Mouse (Mus musculus) liver, adult (tissue): ENCODE data around the gene Csnk1d.

Experiments
- GATA4 ChIP-seq: IDR thresholded peaks from 2 replicates; pipeline ENCODE4 v1.6.1; 2014; ENCODE audit warnings: mild to moderate bottlenecking, low read length; ENCODE audit not compliant: insufficient replicate concordance

The Csnk1d gene

GRCm38 (mm10) chr11:120950281-120951202 is 40.6 kb downstream of the Csnk1d start:
- peak; percentile 36; the same call in 1 of the 2 replicates for TF ChIP-seq GATA4

DNA sequence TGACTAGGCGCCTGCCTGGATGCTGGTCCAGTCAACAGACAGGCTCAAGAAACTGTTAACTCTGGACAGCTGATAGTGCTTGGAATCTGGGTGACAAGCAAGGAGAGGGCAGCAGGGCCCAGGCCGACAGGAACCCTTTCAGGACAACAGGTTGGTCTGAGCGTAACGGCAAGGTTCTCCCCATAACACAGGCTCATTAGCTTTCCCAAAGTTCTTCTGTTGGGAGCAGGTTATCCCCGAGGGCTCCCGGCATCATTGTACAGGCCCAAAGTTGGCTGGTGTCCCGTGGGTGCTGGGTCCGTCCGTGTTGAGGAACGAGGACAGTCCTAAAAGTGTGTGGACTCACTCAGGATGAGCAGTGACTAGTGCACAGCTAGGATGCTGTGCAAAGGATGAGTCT is 41.3 kb downstream of the Csnk1d start:
- no peak for TF ChIP-seq GATA4

DNA sequence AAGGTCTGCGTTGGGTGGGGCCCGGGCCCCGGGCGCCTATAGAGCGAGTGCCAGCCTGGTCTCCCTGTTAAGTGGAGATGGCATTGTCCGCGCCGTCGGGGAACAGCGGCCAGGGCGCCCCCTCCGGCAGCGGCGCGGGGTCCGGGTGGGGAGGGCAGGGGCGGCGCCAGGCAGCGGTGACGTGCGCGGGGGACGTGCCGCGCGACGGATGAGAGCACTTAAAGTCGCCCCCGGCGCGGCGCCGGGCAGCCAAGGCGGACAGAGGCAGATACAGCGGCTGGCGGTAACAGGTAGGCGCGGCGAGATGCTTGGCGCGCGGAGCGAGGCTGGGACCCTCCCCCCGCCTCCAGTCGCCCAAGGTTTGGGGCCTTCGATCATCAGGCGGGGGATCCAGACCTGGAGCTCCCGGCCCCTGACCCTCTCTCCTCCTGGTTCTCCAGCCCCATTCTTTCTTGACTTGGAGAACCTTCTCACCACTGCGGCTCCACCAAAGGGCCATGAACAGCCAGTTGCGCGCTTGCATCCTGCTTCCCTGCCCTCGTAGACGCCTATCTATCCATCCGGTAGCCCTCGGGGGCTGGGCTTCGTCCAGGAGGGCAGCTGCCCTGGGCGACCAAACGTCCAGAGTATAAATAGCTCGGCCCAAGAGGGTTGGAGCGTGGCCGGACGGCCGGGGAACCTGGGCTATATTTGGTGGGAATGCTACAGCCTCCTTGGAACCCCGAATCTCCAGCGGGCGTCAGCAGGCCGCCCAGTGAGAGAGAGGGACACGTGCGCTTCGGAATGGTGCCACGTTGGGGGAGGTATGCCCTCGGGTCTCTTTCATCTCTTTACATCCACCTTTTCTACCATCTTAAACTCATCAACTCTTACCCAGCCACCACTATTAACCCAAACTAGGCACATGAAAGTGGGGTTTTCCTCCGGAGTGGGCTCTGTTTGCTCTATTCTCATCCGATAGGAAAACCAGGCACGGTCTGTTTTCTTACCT is 42.0 kb downstream of the Csnk1d start:
- no peak for TF ChIP-seq GATA4

- TF ChIP-seq GATA4 = no peak
Observed at GRCm38 (mm10) chr11:120948328-120948727, 42.8 kb downstream of the Csnk1d start, which contains the start of gene Slc16a3. TSS of gene Slc16a3 (plus strand) at chr11:120948480.

GRCm38 (mm10) chr11:120945926-120946325 is 45.2 kb downstream of the Csnk1d start:
- TF ChIP-seq GATA4 = no peak

GRCm38 (mm10) chr11:120945266-120945665 is 45.9 kb downstream of the Csnk1d start:
- TF ChIP-seq GATA4 = no peak

DNA sequence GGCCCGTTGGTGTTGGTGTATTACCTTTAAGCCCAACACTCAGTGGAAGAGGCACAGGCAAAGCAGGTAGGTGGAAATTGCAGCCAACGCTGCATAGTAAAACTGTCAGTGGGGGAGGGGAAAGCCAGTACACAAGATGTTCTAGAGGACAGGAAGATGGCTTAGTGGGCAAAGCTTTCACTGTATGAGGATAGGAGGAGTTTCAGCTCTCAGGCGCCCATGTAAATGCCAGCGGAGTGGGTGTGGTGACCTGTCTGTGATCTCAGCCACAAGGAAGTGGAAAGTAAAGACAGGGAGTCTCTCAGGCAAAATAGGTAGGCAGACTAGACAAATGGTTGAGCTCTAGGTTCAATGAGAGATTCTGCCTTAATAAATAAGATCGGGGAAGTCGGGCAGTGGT is 50.2 kb downstream of the Csnk1d start:
- TF ChIP-seq GATA4 = no peak

DNA sequence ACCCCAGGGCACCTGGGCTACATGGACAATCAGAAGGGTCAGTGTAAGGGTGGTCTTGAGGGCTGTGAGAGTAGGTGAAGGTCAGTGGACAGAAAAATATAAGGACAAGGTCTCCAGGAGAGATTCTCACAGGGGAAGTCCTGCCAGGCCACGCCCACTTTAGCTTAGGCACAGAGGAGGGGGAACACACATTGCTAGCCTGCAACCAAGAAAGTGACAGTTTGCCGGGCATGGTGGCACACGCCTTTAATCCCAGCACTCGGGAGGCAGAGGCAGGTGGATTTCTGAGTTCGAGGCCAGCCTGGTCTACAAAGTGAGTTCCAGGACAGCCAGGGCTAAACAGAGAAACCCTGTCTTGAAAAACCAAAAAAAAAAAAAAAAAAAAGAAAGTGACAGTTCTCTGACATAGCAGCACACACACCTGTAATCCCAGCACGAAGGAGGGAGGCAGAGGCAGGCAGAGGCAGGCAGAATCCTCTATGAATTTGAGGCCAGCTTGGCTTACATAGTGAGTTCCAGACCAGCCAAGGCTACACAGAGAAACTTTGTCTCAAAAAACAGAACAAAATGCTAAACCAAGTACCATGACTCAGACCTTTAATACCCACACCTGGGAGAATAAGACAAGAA is 51.3 kb downstream of the Csnk1d start:
- no peak for TF ChIP-seq GATA4

- no peak for TF ChIP-seq GATA4
Observed at GRCm38 (mm10) chr11:120938795-120939194, 52.3 kb downstream of the Csnk1d start.

DNA sequence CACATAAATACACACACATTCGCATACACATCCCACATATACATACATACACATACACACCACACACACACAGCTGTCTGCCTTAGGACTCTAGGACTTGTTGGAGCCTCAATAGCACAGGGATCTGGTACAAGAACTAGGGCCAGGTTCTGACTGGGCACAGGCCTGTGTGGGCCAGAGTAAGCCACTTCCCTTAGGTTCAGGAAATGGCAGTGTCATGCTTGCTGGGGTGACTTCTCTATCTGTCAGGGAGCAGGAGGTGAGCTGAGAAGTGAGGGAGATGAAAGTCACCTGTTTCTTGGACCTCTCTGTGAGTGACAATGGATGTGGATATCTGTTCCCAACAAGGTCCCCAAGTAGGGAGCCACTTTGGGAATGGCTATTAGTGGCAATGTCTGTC is 53.2 kb downstream of the Csnk1d start:
- no peak for TF ChIP-seq GATA4

DNA sequence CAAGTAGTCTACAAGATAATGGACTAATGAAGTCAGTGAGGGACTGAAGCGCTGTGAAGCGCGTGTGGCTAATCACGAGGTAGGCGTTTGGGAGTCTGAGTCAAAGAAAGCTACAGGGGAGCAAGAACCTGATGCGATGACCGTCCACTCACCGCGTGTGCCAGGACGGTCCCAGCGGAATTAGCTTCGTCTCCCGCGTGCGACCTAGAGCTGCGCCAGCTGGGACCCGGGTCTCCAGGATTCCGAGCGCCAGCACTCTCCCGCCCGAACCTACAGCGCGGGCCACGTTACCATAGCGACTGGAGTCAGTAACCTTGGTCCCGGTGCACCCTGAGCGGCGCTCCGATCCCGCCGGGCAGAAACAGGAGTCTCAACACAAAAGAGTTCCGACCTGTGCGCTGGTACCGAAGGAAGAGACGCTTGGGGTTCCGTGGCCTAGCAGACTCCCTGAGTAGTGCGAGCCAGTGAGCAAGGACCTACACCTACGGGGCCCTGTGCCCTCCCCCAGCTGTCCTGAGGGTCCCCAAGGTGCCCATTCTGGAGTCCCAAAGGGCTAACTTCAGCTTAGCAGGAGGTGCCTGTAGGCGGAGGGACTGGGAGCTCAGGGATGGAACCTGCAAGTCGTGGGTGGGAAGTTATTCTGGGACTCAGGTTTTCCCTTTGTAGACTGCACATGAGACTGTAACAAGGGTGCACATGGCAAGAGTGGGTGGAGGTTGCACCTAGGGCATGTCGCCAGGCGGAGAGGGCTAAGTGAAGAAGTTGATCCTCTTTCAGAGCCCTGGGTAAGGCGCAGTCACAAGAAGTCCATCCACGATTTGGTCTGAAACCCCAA is 58.3 kb downstream of the Csnk1d start, which contains the start of gene Ccdc57:
Ccdc57 (minus strand) TSS at position 309 of the 835 bp plus-strand sequence.
- TF ChIP-seq GATA4 = peak; percentile 28; the same call in 1 of the 2 replicates

DNA sequence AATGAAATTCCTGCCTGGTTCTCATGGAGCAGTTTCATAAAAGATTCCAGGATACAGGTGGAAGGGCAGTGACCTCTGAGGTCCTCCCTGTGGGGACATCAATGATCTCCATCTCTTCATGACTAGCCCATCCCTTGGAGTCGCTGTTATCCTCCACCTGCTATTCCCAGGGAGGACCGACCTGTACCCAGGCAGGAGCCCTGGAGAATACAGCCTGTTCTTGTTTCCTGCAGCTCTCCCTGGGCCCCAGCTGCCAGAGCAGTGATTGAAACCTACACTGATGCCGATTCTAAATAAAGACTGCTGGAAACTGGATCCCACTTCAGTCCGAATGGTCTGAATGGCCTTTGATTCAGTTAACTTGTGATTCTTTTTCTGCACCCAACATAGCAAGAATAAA is 59.7 kb downstream of the Csnk1d start:
- TF ChIP-seq GATA4 = no peak

- TF ChIP-seq GATA4 = no peak
Observed at GRCm38 (mm10) chr11:120928468-120928867, 62.7 kb downstream of the Csnk1d start.

DNA sequence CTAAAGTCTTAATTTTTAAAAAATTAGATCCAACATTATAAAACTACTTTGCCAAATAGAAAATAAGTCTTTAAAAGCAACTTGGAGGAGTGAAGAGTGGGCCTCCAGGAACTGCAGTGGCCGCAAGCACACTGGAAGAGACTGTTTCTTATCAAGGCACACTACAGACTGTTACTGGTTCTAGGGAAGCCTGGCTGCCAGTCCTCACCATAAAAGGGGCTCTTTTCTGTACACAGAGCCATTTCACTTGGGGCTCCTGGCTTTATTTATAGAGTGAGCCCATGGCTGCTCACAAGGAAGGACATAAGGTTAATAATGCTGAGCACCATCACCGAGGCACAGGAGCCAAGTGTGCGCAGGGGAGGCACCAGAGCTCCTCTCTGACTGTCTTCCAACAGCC is 68.6 kb downstream of the Csnk1d start:
- no peak for TF ChIP-seq GATA4

DNA sequence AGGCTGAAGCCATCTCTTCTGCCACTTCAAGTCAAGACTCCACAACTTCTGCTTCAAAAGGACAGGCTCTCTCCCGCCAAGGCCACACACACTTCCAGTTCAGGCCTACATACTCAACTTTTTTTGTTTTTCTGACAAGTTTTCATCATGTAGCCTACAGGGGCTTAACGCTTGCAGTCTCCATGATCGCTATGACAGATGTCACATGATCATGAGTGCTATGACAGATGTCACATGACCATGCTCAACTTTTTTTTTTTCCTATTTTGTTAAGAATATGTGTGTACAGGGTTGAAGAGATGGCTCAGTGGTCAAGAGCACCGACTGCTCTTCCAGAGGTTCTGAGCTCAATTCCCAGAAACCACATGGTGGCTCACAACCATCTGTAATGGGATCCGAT is 73.4 kb downstream of the Csnk1d start:
- no peak for TF ChIP-seq GATA4

DNA sequence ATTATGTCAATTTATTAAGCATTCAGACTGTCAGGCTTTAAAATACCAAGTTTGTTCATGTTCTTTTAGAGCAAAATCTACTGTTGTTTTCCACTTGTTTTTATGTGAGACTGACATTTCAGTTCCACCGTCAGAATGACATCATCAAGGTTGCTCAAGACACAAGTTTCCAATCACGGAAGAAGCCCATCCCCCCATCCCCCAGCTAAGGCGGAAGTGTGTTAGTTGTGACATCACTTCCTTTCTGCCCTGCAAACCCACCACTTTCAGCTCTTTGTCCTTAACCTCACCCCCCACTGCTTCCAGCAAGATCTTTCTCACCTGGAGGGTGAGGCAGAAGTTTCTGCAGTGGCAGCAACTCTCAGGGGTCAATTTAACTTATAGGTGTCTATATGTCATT is 74.7 kb downstream of the Csnk1d start:
- TF ChIP-seq GATA4 = no peak
